Mouse (Mus musculus) thymus, adult 2 months (tissue): ENCODE data around the gene Trpm8.

Experiments used
- CTCF ChIP-seq: fragments of 200-500 bp; IDR thresholded peaks from 2 replicates; pipeline ENCODE4 v1.5.1; 2012; ENCODE audit warnings: mild to moderate bottlenecking, control low read depth, low read length, moderate library complexity, borderline replicate concordance; ENCODE audit not compliant: control insufficient read depth, poor library complexity, insufficient read depth; ENCODE audit errors: extremely low read depth
- POLR2A ChIP-seq: fragments of 200-500 bp; IDR thresholded peaks from 2 replicates; pipeline ENCODE4 v1.6.1; 2012; ENCODE audit warnings: mild to moderate bottlenecking, low read length, control low read depth, moderate library complexity; ENCODE audit not compliant: control insufficient read depth, poor library complexity, insufficient read depth; ENCODE audit errors: extremely low read depth

DNA sequence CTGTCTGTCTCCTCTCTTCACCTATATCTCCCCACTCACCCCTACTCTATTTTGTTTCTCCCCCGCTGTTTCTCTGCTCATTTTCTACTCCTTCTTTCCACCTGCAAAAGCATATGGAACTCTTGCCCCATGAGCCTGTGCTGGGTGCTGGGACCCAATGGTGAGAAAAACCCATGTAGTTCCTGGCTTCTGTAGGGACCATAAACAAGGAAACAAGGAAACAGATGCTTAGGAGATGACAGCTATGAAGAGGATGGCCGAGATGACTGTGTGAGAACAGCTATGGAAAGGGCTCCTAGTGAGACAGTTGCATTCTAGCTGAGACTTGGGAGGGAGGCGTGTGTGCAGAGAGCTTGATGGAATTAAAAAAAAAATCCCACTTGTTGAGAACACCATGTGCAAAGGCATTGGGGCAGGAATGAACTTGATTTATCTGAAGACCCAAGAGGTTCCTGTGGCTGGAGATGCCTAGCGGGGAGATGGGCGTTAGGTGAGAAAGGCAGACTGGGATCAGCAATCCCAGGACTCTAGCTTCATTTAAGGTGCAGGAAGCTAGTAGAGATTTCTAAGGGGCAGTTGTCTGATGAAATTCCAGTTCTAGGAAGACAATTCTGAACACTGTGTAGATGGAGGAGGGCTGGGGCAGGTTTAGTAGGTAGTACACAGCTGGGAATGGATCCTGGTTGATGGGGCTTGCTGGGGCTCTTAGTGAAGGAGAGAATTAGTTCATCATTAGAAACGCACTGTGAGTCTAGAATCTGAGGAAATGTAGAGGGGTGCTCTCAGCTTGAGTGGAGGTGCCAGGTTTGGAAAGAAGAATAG lies 46.3 kb upstream of the Trpm8 start:
- TF ChIP-seq POLR2A (no peak), CTCF (no peak)
